Mouse (Mus musculus) thymus, postnatal 0 days (tissue): ENCODE measurements around the gene Cers5. TPM values are rescaled to one million over a fixed set of nuclear protein-coding genes. Genes with fewer than 3 reads are reported as not detected.
A peak's percentile ranks its signal among the peaks of the same experiment; 100 is the strongest.
"Not testable (repeated sequence)": the region's sequence is repeated elsewhere in the genome, so short reads cannot be mapped to it uniquely, and the experiment has no call there.

Experiments used
- DNase-seq: peaks from one replicate; pipeline ENCODE4 v3.0.0-alpha.2; 2015; ENCODE audit warnings: low spot score
- polyA plus RNA-seq: library from polyadenylated mRNA; unstranded; fragments of >200 nt; fragmentation: Nextera tagmentation; extraction: Ambion mirVana; gene quantifications from 2 replicates; pipeline ENCODE4 v1.2.1, GENCODE M21; 2015

Cers5 gene
- polyA plus RNA-seq, 1 experiment from 2014 or later = 48.4 TPM

DNA sequence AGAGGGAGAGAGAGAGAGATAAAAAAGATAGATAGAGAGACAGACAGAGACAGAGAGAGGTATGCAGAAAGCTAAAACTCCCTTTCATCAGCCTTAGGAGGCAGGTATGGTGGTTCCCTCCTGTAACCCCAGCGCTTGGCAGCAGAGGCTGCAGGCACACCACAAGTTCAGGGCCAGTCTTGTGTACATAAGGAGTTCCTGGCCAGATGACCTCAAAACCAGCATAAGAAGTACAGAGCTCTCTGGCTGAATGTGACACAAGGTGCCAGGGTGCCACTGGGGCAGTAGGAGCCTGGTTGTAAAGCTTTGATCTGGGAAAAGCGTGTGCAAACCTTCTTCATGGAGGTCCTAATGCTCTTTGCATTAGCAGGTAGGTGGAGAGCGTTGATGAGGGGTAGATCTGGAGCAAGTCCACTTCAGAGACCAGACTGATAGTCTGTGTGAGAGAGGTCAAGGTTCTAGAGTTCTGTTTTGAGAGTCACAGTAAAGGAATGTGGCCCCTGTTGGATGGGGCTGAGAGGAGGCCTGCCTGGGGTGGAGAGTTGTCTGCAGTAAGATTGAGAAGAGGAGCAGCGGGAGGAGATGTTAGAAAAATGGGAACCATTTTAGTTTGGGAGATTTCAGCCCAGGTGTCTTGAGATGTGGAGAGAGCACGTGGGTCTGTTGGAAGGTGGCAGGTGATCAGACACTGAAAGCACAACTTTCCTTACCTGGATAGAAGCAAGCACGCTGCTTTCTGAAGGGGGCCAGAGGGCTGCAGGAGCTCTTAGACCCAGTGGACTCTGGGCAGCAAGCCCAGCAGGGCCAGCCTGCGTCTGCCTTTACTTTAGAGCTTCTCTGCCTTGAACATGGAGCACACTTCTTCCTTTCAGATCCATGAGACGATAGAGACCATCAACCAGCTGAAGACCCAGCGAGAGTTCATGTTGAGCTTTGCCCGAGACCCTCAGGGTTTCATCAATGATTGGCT, 62.2 kb downstream of the Cers5 start:
- DNase-seq = no peak

DNA sequence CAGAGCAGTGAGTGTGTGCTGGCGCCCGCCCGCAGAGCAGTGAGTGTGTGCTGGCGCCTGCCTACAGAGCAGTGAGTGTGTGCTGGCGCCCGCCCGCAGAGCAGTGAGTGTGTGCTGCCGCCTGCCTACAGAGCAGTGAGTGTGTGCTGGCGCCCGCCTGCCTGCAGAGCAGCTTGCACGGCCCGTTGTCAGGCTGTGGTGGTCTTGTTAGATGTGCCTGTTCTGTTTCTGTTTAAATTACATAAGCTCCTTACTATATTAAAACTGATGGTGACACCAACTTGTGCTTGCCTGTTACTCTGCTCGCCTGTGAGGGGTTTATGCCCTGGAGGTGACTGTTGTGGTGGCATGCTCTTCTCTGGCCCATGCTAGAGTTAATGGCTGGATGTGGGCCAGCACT, 64.5 kb downstream of the Cers5 start:
- no peak for DNase-seq

DNA sequence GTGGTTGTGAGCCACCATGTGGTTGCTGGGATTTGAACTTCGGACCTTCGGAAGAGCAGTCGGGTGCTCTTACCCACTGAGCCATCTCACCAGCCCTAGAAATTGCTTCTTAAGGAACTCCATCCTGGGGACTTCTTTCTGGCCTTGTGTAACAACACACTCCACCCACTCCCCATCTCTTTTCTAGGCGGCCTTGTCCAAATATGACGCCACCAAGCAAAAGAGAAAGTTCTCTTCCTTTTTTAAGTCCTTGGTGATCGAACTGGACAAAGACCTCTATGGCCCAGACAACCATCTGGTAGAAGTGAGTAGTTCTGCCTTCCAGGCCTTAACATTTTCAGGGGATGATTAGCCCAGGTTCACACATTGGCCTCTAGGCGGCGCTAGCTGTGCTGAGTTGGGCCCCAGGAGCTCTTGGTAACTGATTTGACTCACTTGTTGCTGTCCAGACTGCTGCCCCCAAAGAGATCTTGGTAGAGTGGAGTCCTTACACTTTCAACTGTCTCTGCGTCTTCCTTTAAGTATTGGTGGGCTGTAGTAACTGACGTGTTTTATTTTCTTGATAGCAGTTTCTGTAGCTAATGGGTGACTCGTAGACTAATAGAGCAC, 67.1 kb downstream of the Cers5 start, which contains the start of gene Gm17349:
Gm17349 (minus strand) TSS at position 51 of the 609 bp plus-strand sequence.
- DNase-seq = peak; percentile 69

DNA sequence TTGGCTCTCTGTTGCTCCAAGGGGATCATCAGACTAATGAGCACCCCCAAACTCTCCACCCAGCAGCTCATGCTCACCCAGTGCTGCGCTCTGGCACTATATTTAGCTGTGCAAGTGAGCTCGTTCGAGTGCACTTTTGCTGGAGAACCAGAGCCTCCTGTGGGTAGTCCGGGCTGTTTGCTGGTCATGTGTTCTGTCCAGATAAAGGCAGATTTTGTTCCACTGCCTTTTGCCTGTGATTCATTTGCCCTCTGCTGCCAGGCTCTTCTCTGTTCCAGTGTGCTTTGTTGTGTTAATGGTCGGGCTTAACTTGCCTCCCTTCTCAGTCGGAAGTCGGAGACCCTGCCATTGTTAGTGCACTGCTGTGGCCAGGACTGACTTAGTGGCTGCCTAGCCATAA, 67.8 kb downstream of the Cers5 start:
- DNase-seq = no peak

DNA sequence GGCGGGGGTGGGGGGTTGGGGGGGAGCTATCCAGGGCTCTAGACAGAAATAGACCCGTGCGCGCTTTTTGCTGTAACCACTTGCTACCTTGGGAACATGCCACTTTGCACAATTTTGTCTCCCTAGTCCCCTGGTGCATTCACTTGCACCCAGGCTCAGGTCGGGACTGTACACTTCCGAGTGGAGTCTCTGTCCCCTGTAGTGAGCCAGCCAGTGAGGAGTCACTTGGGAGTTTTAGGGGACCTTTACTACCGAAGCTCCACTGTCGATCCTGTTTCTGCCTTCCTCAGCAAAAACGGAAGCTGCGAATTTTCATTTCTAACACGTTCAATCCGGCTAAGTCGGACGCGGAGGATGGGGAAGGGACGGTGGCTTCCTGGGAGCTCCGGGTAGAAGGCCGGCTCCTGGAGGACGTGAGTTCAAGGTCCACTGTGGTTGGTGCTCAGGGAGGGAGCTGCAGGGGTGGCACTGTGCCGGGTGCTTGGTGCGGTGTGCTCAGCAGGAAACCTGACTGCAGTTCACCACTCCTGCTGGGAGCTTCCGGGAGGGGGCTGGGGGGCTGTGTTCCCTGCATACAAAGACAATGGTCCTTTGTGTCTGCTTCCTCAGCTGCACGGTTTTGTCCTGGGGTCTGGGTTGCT, 68.5 kb downstream of the Cers5 start:
- DNase-seq = no peak

DNA sequence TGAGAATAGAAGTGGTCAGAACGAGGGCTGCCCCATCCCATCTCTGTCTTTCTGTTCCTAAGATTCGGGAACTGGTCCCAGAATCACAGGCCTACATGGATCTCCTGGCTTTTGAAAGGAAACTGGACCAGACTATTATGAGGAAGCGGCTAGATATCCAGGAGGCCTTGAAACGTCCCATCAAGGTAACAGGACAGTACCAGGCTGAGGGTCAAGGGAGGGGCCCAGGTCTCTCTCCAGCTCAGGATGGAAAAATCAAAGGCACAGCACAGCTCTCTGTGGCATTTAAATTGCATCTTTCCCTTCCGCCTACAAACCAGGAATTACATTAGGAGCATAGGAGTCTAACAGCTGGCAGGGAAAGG, 69.0 kb downstream of the Cers5 start:
- DNase-seq = no peak

DNA sequence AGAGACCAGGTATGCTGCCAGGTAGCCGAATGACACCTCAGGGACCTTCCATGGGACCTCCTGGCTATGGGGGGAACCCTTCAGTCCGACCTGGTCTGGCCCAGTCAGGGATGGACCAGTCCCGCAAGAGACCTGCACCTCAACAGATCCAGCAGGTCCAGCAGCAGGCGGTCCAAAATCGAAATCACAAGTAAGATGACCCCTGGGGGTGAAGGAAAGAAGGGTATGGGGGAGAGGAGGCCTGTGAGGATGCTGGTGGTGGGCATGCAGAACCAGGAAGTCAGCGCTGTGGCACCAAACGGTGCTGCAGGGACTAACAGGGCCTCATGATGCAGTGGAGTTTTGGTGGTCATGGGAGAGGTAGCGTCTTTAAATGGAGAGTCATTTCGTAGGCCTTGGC, 69.6 kb downstream of the Cers5 start:
- no peak for DNase-seq

DNA sequence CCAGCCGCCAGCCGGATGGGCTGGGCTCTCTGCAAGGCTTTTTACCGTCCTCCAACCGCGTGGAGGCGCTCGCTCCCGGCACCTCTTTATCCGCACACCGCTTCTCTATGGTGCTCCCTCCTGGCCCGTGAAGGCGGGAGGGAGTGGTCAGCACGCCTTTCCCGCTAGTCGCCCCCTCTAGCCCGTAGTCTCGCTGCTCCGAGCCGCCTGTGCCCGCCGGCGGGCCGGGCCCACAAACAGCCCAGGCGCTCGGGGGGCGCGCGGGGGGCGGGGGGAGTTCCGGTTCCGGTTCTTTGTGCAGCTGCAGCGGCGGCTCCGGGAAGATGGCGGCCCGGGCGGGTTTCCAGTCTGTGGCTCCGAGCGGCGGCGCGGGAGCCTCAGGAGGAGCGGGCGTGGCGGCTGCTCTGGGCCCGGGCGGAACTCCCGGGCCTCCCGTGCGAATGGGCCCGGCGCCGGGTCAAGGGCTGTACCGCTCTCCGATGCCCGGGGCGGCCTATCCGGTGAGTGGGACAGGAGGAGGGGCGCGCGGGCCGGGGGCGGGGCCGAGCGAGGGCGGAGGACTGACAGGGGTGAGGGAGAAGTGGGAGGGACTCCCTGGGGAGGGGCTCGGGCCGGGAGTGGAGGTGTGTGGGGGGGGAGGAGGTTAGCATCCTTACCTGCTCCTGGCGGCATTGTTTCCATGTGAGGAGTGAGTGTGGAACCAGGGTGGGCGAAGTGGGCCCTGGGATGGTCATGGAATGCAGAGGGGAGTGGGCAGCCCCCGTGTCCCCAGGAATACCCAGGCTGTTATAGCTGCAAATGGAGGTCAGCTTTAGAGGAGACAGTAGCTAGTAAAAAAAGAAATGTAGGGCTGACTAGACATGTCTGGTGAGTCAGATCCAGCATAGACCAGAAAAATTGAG, 70.4 kb downstream of the Cers5 start, which contains the start of gene Smarcd1:
Smarcd1 (plus strand) TSS at position 131 of the 902 bp plus-strand sequence.
- peak; percentile 90 for DNase-seq

DNA sequence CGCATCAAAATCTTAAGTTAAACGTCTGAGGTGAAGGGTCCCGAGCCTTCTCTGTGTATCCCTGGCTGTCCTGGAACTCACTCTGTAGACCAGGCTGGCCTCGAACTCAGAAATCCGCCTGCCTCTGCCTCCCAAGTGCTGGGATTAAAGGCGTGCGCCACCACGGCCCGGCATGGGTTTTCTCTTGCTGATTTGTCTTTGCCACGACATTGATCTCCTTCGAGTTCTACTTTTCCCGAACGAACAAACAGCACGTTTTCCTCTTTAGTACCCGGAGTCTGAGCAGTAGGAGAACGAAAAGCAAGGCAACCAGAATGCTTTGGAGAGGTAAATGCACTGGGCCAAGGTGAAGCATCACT, 71.1 kb downstream of the Cers5 start:
- DNase-seq = not testable (repeated sequence)

DNA sequence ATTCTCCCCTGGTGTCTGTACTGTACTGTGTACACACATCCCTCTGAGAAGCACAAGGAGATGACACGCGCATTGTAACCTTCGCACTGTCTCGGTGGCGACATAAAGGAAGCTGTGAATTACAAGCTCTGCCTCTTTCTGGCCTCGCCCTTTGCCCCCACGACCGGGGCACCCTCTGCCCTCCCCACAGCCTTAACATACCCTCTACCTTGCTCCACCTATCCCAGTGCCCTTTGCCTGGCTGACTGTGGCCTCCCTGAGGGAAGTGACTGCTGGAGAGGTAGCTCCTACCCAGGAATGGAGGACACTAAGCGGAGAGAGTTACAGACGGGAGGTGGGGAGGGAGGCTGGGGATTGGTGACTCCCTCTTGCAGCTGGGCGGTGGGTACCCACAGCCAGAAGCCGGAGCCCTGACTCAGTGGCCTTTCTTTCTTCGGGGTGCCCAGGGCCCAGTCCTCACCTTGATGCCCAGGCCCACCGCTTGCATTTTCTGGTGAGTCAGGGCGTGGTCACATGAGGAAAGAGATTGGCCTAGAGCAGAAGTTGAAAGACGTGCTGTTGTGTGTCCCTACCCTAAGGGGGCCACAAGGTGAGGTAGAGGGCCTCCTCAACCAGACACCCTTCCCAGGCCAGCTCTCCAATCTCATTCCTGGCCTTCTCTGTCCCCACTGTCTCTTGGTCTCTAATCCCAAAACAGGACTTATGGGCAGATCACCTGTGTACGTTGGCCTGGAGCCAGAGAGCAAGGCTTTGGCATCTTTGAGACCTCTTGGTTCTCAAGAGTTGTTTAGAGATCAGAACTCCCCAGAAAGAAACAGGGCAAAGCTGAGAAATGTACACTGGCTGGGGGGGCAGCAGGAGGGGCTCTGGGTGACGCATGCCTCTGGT, 72.2 kb downstream of the Cers5 start:
- DNase-seq = no peak

DNA sequence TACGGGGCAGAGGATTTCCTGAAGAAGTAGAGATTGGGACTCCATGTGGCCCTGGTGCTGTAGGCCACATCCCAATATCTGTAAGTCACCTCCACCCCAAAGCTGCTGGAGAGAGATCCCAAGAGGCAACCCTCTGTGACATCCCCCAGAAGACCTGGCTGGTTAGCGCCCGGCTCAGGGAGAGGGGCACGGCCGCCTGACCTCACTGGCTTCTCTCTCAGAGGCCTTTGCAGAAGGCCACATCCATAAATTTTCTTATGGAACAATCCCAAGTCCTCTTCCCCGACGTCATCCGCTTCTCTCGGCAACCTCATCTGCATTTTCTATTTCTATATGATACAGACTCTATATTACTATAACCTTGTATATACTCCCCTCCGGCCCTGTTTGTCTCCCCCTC, 73.0 kb downstream of the Cers5 start:
- no peak for DNase-seq

DNA sequence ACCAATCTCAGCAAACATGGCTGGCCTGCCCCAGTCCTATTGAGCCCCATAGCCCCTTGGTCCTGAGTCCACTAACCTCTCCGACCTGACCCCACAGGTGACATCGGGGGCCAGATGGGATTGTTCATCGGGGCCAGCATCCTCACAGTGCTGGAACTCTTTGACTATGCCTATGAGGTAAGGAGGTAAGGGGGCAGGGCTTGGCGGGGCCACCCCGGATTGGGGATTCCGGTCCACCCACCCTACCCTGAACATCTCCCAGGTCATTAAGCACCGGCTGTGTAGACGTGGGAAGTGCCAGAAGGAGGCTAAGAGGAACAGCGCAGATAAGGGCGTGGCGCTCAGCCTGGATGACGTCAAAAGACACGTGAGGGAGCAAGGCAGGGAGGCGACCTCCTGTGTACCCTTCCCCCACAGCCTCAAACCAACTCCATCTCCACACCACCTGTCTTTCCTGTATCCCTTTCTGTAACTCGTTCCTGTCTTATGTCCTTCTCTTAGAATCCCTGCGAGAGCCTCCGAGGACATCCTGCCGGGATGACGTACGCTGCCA, 74.1 kb downstream of the Cers5 start:
- no peak for DNase-seq

DNA sequence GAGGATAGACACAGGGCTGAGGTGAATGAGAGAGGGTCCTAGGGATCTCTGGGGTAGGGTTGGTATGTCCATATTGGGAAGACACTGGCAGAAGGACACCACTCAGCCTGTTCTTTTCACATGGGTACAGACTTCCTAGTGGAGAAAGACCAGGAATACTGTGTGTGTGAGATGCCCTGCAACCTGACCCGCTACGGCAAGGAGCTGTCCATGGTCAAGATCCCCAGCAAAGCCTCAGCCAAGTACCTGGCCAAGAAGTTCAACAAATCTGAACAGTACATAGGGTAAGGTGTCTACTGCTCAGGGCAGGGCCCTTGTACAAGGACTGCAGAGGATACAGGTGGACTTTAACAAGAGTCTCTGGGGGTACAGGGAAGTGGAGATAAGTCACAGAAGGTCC, 75.4 kb downstream of the Cers5 start:
- no peak for DNase-seq

DNA sequence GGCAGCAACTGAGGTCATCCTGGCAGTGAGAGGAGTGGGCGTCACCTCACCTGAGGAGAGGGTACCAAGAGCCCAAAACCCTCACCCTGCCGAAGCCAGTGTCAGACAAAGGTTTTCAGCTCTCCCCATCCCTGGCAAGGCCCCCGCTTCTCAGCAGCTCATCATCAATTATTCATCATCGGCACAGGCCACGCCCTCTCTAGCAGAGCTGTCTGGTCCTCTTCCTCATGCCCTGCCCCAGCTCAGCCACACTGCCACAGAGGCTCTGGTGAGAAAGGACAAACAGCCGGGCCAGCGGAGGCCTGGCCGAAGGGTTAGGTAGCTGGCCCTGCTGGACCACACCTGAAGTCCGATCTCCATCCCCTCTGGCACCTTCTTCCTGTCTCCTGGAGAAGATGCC, 80.7 kb downstream of the Cers5 start:
- no peak for DNase-seq

DNA sequence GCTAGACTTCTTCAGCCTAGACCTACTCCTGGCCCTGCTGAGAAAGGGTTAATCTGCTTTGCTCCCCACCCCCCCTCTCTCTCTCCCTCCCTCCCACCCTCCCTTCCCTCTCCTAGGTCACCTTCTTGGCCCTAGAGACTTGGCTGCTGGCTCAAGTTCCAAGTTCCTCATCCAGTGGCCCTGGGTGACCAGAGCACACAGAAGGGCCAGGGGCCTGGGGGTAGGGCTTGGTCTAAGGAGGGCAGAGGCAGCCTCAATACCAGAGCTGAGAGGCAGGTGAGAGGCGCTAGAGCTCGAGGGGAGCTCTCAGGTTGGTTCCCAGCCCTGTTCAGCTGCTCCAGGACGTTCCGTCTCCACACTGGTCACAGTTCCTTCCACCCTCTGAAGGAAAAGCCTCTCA, 81.8 kb downstream of the Cers5 start:
- DNase-seq = no peak

DNA sequence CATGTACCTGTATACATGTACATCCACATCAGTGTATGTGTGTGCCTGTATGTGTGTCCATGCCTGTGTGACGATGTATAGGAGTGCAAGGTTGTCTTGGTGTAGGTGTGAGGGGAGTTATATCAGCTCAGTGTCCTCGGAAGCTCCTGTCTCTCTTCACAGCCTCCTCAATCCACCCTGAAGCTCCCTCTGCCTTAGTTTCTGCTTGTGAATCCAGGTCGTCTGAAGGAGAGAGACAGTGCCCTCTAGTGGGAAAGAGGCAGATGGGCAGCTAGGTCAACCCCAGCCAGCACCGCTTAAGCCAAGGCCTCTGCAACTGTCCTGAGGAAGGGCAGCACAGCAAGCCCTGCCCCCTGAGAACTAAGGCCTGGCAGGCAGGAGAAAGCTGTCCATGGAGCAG, 84.0 kb downstream of the Cers5 start:
- DNase-seq = peak; percentile 58
